Mouse (Mus musculus) R1 (cell line): ENCODE data around the gene Wrap53.
"Not testable (repeated sequence)": the region's sequence is repeated elsewhere in the genome, so short reads cannot be mapped to it uniquely, and the experiment has no call there.

Experiments
- DNase-seq: peaks from one replicate; pipeline ENCODE4 v3.0.0-alpha.2; 2018; ENCODE audit warnings: low read depth, low spot score

Wrap53 gene

DNA sequence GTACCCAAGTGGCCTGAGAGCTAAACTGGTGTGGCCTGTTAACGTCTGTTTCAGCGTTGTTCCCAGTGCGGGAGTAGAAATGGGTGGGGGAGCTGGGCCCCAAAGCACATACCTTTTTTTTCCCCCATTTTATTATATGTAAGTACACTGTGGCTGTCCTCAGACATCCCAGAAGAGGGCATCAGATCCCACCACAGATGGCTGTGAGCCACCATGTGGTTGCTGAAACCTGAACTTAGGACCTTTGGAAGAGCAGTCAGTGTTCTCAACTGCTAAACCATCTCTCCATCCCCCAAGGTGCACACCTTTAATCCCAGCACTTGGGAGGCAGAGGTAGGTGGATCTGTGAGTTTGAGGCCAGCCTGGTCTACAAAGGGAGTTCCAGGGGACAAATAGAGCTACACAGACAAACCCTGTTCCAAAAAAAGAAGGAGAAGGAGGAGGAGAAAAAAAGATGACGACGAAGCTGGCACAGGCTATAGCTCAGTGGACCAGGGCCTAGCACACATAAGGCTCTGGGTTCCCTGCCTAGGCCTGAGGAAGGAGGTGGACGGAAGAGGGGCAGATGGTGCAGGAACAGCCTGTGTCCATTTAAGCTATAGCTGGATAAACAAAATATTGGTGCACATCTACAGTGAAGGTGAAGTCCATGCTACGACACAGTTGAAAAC is 47.4 kb downstream of the Wrap53 start:
- DNase-seq = peak; percentile 28

DNA sequence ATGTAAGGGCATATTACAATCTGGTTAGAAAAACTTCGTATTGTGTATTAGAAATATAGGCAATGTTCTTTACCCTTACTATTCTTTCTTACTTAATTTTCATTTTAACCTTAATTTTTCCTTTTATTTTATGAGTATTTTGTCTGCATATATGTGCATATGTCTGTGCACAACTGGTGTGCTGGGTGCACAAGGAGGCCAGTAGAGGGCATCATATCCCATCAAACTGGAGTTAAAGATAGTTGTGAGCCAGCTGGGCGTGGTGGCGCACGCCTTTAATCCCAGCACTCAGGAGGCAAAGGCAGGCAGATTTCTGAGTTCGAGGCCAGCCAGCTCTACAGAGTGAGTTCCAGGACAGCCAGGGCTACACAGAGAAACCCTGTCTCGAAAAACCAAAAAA is 49.3 kb downstream of the Wrap53 start:
- peak; percentile 81 for DNase-seq

DNA sequence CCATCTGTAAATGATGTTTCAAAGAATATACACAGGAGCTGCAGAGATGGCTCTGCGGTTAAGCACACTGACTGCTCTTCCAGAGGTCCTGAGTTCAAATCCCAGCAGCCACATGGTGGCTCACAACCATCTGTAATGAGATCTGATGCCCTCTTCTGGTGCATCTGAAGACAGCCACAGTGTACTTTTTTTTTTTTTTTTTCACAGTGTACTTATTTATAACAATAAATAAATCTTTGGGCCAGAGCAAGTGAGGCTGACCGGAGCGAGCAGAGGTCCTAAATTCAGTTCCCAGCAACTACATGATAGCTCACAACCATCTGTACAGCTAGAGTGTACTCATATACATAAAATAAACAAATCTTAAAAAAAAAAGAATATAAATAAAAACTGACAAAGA is 49.8 kb downstream of the Wrap53 start:
- DNase-seq = not testable (repeated sequence)

DNA sequence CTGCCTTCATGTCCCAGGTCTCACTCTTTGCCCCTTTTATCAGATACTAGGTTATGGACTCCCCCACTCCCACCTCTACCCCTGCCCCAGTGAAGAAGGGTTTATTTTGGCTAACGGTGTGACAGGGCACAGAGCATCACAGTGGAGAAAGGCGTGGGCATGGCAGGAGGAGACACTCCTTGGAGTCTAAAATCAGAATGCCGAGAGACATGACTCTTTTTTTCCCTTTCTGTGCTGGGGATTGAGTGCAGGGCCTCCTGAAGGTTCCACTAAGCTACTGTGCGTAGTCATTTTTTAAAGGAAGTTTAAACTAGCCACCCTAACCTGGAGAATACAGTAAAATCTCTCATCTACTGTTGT is 52.0 kb downstream of the Wrap53 start:
- DNase-seq = no peak

DNA sequence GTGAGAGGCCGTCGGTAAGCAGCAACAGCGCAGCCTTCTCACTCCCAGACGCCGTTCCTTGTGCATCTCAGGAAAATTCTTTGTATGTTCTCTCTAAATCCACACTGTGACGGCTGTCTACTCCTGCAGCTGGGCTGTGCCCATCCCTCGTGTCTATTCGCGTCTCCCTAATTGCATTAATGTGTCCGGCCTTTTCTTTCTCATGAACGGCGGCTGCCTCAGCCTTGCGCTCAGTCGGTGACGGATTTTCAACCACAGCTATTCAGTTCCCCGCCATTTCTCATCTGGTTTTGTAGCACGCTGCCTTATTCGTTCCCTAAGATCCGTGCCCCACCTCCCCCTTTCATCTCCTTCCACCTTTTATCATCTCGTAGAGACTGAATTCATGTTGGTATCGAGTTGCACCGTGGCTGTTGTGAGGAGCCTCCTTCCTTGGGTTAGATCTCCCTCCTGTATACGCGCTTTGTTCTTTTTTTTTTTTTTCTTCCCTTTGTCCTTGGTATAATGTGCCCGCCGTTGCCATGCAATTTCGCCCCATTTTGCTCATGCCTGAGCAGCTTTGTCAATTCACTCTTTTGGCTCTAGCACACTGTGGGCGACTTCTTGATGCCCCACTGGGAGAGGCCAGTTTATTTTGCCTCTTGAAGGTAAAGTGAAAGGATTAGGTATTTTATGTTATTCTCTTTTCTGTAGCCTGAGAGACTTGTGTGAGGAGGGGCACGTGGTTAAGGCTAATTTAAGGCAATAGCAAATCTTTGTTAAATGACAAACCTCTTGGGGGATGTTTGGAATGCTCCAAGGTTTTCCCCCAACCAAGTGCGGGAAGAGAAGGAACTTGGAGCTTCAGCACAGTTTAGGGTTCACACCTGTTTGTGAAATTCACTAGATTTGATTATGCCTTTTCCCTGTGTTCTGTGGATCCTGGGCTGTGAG is 52.7 kb downstream of the Wrap53 start:
- DNase-seq = peak; percentile 21

DNA sequence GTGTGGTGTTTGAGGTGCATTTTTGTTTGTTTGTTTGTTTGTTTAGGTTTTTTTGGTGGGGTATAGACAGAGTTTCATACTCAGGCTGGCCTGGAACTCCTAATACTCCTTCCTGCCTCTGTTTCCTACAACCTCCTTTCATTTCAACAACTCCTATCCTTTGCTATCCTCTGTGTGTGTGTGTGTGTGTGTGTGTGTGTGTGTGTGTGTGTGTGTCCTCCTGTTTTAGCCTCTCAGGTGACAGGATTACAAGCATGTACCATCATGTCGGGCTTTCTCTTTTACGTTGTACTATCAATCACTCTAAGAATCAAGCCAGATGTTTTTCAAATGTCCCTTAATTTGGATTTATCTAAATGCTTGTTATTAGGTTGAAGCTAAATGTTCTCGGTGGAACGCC is 53.4 kb downstream of the Wrap53 start:
- no peak for DNase-seq

DNA sequence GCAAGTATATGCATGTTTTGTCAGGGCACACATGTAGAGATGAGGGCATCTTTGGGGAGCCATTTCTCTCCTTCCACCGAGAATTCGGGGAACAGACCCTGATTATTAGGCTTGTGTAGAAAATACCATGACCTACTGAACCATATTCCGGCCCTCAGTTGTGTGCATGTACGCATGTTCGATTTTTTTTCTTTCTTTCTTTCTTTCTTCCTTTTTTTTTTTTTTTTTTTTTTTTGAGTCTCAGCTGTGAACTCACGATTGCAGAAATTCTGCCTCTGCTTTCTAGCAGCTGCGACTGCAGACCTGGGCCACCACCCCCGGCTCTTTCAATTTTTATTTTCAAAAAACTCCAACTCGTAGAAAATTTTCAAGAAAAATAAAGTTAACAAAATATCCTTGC is 54.4 kb downstream of the Wrap53 start:
- DNase-seq = no peak

DNA sequence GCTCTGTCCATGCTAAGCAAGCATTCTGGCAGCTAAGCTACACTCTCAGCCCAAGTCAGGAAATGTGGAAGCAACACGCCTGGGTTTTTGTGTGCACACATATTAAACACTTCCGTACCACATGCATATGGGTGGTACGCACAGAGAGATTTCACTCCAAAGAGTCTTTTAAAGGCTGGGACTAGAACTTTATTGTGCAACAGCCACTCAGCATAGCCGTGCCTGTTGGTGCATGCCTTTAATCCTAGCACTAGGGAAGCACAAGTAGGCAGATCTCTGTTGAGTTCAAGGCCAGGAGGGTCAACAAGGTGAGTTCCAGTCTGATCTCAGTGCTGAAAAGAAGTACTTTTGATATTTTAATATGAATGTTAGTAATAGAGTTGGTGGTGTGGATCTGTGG is 56.4 kb downstream of the Wrap53 start:
- DNase-seq = no peak

DNA sequence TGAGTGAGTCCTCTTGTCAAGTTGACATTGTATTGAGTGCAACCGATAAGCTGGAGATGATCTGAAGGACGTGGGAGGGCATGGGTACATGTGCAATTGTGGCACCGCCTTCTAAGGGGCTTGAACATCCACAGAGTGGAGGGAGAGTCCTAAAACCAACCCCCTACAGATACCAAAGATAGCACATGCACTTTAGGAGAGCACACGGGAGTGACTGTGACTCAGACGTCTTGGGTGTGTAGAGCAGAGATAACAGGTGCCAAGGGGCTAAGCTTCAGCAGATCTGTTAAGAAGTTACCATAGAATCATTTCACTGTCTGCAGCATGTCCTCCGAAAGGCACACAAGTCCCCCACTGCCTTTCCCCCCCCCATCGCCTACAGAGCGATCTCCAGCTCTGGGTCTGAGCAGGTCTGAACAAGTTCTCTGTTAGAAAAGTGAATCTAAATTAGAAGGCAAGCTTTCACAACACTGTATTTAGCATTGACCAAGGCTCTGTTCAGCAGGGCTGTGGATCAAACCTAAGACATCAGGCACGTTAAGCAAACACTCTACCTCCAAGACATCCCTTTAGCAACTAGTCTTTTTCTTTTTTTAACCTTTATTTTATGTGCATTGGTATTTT is 58.4 kb downstream of the Wrap53 start:
- DNase-seq = no peak

DNA sequence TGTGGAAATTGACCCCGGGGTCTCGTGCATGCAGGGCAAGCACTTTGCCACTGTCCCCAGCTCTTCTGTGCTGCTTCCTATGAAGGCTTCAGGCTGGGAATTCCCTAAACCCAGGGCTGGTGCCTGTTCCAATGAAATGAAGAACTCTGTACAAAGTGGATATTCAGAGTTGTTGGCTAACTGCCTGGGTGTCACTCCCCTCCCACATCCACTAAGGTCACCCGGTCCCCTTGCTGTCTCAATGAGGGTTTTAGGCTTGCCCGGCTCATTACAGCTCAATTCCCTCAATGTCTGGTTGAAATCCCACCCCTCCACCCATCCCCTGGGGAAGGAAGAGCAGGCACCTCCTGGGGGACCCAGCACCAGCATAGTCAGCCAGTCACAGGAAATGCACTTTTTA is 60.1 kb downstream of the Wrap53 start:
- no peak for DNase-seq

DNA sequence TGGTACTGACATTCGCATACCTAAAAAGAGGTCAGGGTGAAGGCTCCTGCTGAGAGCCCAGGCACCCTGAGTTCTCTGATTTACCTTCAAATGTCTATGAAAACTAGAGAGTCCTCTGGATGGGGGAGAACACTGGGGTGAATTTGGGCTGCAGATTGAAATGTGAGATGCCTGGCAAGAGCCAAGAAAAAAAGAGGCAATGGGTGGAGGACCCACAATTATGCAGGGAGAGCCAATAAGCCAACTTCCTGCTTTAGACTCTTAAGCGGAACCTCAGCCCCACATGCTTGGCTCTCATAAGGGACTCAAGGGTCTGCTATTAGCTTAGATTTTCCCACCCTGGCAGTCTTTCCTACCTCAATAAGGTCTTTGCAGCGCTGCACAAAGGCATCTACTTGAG is 63.4 kb downstream of the Wrap53 start:
- DNase-seq = no peak

DNA sequence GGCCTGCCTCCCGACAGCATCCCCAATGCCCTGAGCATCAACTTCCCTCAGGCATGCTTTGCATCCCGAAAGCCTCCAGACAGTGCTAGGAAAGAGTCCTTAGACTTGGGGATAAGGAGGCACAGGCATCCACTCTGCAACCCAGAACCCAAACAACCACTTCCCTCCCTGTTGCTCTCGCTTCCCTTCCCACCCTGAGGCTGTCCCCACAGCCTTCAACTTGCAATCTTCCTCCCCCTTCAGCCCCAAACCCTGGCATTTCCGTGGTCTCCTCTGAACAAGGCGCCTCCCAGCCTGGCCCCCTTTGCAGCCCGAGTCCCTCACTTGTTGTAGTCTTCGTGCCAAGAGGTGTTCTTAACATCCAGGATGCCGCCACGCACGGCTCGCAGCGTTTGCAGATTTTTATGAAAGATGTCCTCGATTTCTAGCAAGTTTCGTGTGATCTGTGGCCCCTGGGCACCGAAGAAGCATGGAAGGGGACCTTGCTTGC is 63.9 kb downstream of the Wrap53 start:
- DNase-seq = no peak

DNA sequence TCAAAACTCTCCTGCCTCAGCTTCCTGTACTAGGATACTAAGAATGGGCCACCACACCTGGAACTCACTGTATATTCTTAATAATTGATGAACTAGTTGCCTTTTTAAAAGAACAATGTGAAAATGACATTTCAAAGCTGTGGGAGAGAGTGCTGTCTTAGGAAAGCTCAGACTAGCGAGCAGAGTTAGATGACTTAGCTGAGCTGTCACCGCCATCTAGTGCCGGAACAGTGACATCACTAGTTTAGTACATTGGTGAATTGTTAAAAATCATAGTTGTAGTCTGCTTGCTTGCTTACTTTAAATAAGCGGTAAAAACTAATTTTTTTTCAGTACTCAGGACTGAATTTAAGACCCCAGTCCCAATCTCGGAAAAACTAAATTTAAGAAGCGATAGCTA is 66.2 kb downstream of the Wrap53 start:
- peak; percentile 59 for DNase-seq
